Mouse (Mus musculus) liver, embryonic 11.5 days (tissue): ENCODE results near the gene Fbxl3. TPM values are rescaled to one million over a fixed set of nuclear protein-coding genes. Genes with fewer than 3 reads are reported as not detected.
A peak's percentile ranks its signal among the peaks of the same experiment; 100 is the strongest.

Source experiments
- ATAC-seq: fragments of 200-750 bp; cut with Nextera tagmentation; replicated peaks from 2 replicates; pipeline ENCODE4 v1.8.0; 2017; ENCODE audit warnings: moderate number of reproducible peaks, mild to moderate bottlenecking, moderate TSS enrichment, moderate library complexity; ENCODE audit not compliant: low FRiP score
- DNase-seq: peaks from one replicate; pipeline ENCODE4 v3.0.0-alpha.2; 2017; ENCODE audit warnings: low spot score
- H3K27ac ChIP-seq: fragments of 300-500 bp; sonication (generic); 2 replicates; pipeline ENCODE4 v1.5.1; 2014; ENCODE audit warnings: mild to moderate bottlenecking, low read depth, low read length, control low read depth
- H3K27me3 ChIP-seq: fragments of 300-500 bp; sonication (generic); replicated peaks from 2 replicates; pipeline ENCODE4 v1.6.1; 2014; ENCODE audit warnings: low read length, mixed read lengths; ENCODE audit not compliant: control insufficient read depth, insufficient read depth
- H3K36me3 ChIP-seq: fragments of 300-500 bp; sonication (generic); 2 replicates; pipeline ENCODE4 v1.6.1; 2014; ENCODE audit warnings: mild to moderate bottlenecking, low read length, moderate library complexity, mixed read lengths; ENCODE audit not compliant: control insufficient read depth, insufficient read depth
- H3K4me1 ChIP-seq: fragments of 300-500 bp; sonication (generic); replicated peaks from 2 replicates; pipeline ENCODE4 v1.6.1; 2014; ENCODE audit warnings: low read length, mixed read lengths; ENCODE audit not compliant: control insufficient read depth, insufficient read depth
- H3K4me2 ChIP-seq: fragments of 300-500 bp; sonication (generic); 2 replicates; pipeline ENCODE4 v1.6.1; 2014; ENCODE audit warnings: mild to moderate bottlenecking, control low read depth, moderate library complexity
- H3K4me3 ChIP-seq: fragments of 300-500 bp; sonication (generic); 2 replicates; pipeline ENCODE4 v1.5.1; 2014; ENCODE audit warnings: low read depth, low read length, control low read depth
- H3K9ac ChIP-seq: fragments of 300-500 bp; sonication (generic); 2 replicates; pipeline ENCODE4 v1.6.1; 2014; ENCODE audit warnings: low read depth, low read length, control low read depth
- H3K9me3 ChIP-seq: fragments of 300-500 bp; sonication (generic); 2 replicates; pipeline ENCODE4 v1.6.1; 2016; ENCODE audit warnings: low read length, inconsistent platforms, mixed read lengths; ENCODE audit not compliant: control insufficient read depth
- whole genome bisulfite sequencing: fragments of 180-500 bp; shearing (Covaris S2); extraction: QIAGEN DNeasy Blood & Tissue Kit; methylation state at CpG from one replicate; pipeline ENCODE4 v1.1.7; 2014; 5-methylcytosine and 5-hydroxymethylcytosine counted together
- polyA plus RNA-seq: library from polyadenylated mRNA; unstranded; fragments of >200 nt; fragmentation: Nextera tagmentation; extraction: Ambion mirVana; gene quantifications from 2 replicates; pipeline ENCODE4 v1.2.1, GENCODE M21; 2014

Fbxl3 gene
- polyA plus RNA-seq, 1 experiment from 2014 or later: 15.1 TPM

GRCm38 (mm10) chr14:103077272-103078005, 21.9 kb downstream of the Fbxl3 start:
- no peak for ATAC-seq

GRCm38 (mm10) chr14:103075166-103075565, 24.2 kb downstream of the Fbxl3 start:
- WGBS: 66% methylated on average over 7 of the region's 7 CpGs
- no peak for DNase-seq
- H3K9ac ChIP-seq: no peak overlapping the region
- H3K9me3 ChIP-seq: no peaks in the 10 kb centered on the region
- H3K27me3 ChIP-seq: no peaks in the 10 kb centered on the region
- no peak overlapping the region for H3K27ac ChIP-seq
- H3K4me1 ChIP-seq: 0 out of 2 replicates have a peak, but pooled peaks cover 3% of the 10 kb centered on the region
- no peak overlapping the region for H3K4me3 ChIP-seq
- H3K4me2 ChIP-seq: no peak overlapping the region
- peaks cover 17% of the 10 kb centered on the region for H3K36me3 ChIP-seq
- no peak for ATAC-seq

More at GRCm38 (mm10) chr14:103077272-103078005, 21.9 kb downstream of the Fbxl3 start:
- H3K36me3 ChIP-seq: peaks cover 17% of the 10 kb centered on the region
- no peak overlapping the region for H3K9ac ChIP-seq
- no peak for DNase-seq
- H3K9me3 ChIP-seq: no peaks in the 10 kb centered on the region
- no peaks in the 10 kb centered on the region for H3K4me1 ChIP-seq
- no peak overlapping the region for H3K4me3 ChIP-seq
- WGBS: 86% methylated on average over 9 of the region's 9 CpGs
- no peak overlapping the region for H3K4me2 ChIP-seq
- H3K27ac ChIP-seq: no peak overlapping the region
- H3K27me3 ChIP-seq: no peaks in the 10 kb centered on the region

- H3K4me3 ChIP-seq: no peak overlapping the region
- no peak overlapping the region for H3K9ac ChIP-seq
- H3K27me3 ChIP-seq: no peaks in the 10 kb centered on the region
- no peak overlapping the region for H3K27ac ChIP-seq
- H3K4me2 ChIP-seq: no peak overlapping the region
- WGBS: 94% methylated on average over 8 of the region's 8 CpGs
- ATAC-seq (no peak), DNase-seq (no peak)
- peaks cover 17% of the 10 kb centered on the region for H3K36me3 ChIP-seq
- 0 out of 2 replicates have a peak, but pooled peaks cover 6% of the 10 kb centered on the region for H3K4me1 ChIP-seq
- H3K9me3 ChIP-seq: no peaks in the 10 kb centered on the region
These were observed 25.5 kb downstream of the Fbxl3 start for GRCm38 (mm10) chr14:103073825-103074224.

DNA sequence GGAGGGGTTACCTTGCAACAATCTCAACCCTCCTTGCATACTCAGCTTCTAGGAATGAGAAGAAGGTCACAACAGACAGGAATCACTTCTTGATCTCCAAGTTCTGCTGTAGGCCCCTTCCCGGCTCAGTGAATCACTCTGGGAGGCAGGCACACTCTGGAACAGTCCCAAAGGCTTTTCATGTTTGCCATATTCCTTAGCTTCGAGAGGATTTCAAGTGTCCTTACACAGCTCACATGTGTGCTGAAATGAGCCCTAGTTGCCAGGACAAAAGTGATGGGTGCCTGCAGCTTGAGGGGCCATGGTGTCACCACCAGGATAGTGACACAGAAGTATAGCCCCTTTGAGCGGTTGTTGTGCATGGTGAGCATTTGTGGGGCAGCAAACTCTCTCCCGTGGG, 26.6 kb downstream of the Fbxl3 start:
- no peak overlapping the region for H3K9ac ChIP-seq
- no peak overlapping the region for H3K4me2 ChIP-seq
- ATAC-seq (no peak), DNase-seq (no peak)
- no peaks in the 10 kb centered on the region for H3K9me3 ChIP-seq
- no peaks in the 10 kb centered on the region for H3K27me3 ChIP-seq
- peaks cover 17% of the 10 kb centered on the region for H3K36me3 ChIP-seq
- H3K4me3 ChIP-seq: no peak overlapping the region
- no peak overlapping the region for H3K27ac ChIP-seq
- H3K4me1 ChIP-seq: 0 out of 2 replicates have a peak, but pooled peaks cover 6% of the 10 kb centered on the region
- 83% methylated on average over 4 of the region's 4 CpGs for WGBS

DNA sequence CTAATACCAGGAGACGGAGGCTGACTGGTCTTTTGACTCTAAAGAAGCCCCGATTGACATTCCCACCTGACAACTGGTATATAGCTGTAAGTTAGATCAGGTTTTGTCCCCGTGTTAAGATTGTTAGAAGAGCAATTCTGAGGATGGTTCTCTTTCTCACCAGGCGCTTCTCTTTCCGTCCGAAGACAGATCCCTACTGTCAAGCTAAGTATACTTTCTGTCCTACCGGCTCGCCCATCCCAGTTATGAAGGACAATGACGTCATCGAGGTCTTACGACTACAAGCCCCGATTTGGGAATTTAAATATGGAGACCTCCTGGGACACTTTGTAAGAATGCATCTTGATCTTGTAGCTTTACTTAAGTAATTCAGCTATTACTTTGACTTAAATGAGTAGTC, 27.9 kb downstream of the Fbxl3 start:
- H3K9ac ChIP-seq: no peak overlapping the region
- H3K4me1 ChIP-seq: 0 out of 2 replicates have a peak, but pooled peaks cover 6% of the 10 kb centered on the region
- peaks cover 17% of the 10 kb centered on the region for H3K36me3 ChIP-seq
- H3K4me2 ChIP-seq: peak overlapping the region; percentile 94; the same call in 1 of the 2 replicates
- no peak overlapping the region for H3K27ac ChIP-seq
- H3K9me3 ChIP-seq: no peaks in the 10 kb centered on the region
- no peak overlapping the region for H3K4me3 ChIP-seq
- no peak for DNase-seq
- no peaks in the 10 kb centered on the region for H3K27me3 ChIP-seq
- 87% methylated on average over 12 of the region's 12 CpGs for WGBS
- ATAC-seq: no peak

- peaks cover 14% of the 10 kb centered on the region for H3K36me3 ChIP-seq
- ATAC-seq (peak; percentile 10; the same call in 1 of the 2 replicates), DNase-seq (no peak)
- H3K27ac ChIP-seq: peak overlapping the region; percentile 90
- peak overlapping the region; percentile 77 for H3K4me3 ChIP-seq
- H3K9ac ChIP-seq: peak overlapping the region; percentile 81
- no peaks in the 10 kb centered on the region for H3K9me3 ChIP-seq
- H3K4me2 ChIP-seq: peak overlapping the region; percentile 94
- H3K4me1 ChIP-seq: 0 out of 2 replicates have a peak, but pooled peaks cover 6% of the 10 kb centered on the region
- H3K27me3 ChIP-seq: no peaks in the 10 kb centered on the region
- 6% methylated on average over 10 of the region's 10 CpGs for WGBS
These were observed 28.6 kb downstream of the Fbxl3 start for GRCm38 (mm10) chr14:103070790-103071189.

GRCm38 (mm10) chr14:103069864-103070611, 29.3 kb downstream of the Fbxl3 start, which contains the start of gene Cln5:
Cln5 (plus strand) TSS chr14:103070216.
- H3K9ac ChIP-seq: peak within 1 kb of the TSS; percentile 81
- ATAC-seq (peak; percentile 97), DNase-seq (peak; percentile 91)
- H3K36me3 ChIP-seq: peaks cover 14% of the 10 kb centered on the region
- H3K9me3 ChIP-seq: no peaks in the 10 kb centered on the region
- under 1% methylated on average over 65 of the region's 65 CpGs for WGBS
- H3K4me2 ChIP-seq: peak within 1 kb of the TSS; percentile 94
- H3K4me1 ChIP-seq: peaks cover 6% of the 10 kb centered on the region; the same call in 1 of the 2 replicates
- H3K4me3 ChIP-seq: peak within 1 kb of the TSS; percentile 77
- H3K27me3 ChIP-seq: no peaks in the 10 kb centered on the region
- peak within 1 kb of the TSS; percentile 90 for H3K27ac ChIP-seq

GRCm38 (mm10) chr14:103069465-103069863, 29.9 kb downstream of the Fbxl3 start:
- Histone ChIP-seq H3K9me3 (no peaks in the 10 kb centered on the region), H3K4me1 (peaks cover 6% of the 10 kb centered on the region; the same call in 1 of the 2 replicates), H3K27me3 (no peaks in the 10 kb centered on the region), H3K36me3 (peaks cover 12% of the 10 kb centered on the region), H3K4me2 (peak overlapping the region; percentile 94), H3K4me3 (peak overlapping the region; percentile 77), H3K9ac (peak overlapping the region; percentile 66), H3K27ac (peak overlapping the region; percentile 90; the same call in 1 of the 2 replicates)
- 22% methylated on average over 12 of the region's 12 CpGs for WGBS
- no peak for DNase-seq
- ATAC-seq: no peak
